ENCODE assay signal across 9 mouse cellular contexts in genomic region chr8:84183261-84184084, GRCm38 (mm10). TPM values are rescaled to one million over a fixed set of nuclear protein-coding genes. Genes with fewer than 3 reads are reported as not detected.
DNase-seq lines count a peak whose midpoint lies in the region; ATAC-seq and TF ChIP-seq lines count a peak whose summit lies in the region.
"Had no signal": no experiment of that assay in that cellular context is flagged by ENCODE, and none has a peak within 500 bp of the region (broad histone marks: within the 10 kb centered on the region; RNA-seq: fewer than 3 reads in every experiment).

No protein-coding gene starts in this region.

- TF ChIP-seq POLR2A in ES-Bruce4 (IDR thresholded peaks at IDR 0.05; ENCODE audit: insufficient read depth, low read length) = no peak

- H3K4me3 ChIP-seq in ES-Bruce4 (ENCODE audit: low read depth, low read length) = peak overlapping the region; percentile 75
- H3K4me3 ChIP-seq in hindbrain, embryonic 13.5 days = peak overlapping the region; percentile 70
- peak overlapping the region; percentile 84 for H3K4me3 ChIP-seq in lung, embryonic 16.5 days (ENCODE audit: low read length)
- peak overlapping the region; percentile 72 for H3K4me3 ChIP-seq in stomach, postnatal 0 days (ENCODE audit: low read depth, low read length)

- H3K9me3 ChIP-seq in ES-Bruce4 (replicated peaks; ENCODE audit: control insufficient read depth, insufficient read depth, low read length, poor library complexity, severe bottlenecking) = no peaks in the 10 kb centered on the region
- no peaks in the 10 kb centered on the region for H3K9me3 ChIP-seq in hindbrain, embryonic 13.5 days
- H3K9me3 ChIP-seq in lung, embryonic 16.5 days (ENCODE audit: control insufficient read depth, low read length) = peaks cover 2% of the 10 kb centered on the region; the same call in 1 of the 2 replicates
- H3K9me3 ChIP-seq in stomach, postnatal 0 days (ENCODE audit: control insufficient read depth, low read length) = no peaks in the 10 kb centered on the region

- TF ChIP-seq CTCF in ES-Bruce4 (IDR thresholded peaks at IDR 0.05; ENCODE audit: low read depth, low read length) = no peak
- no peak for TF ChIP-seq CTCF in stomach, postnatal 0 days (IDR thresholded peaks at IDR 0.05; ENCODE audit: low read depth)

- peak; percentile 45 for ATAC-seq in hindbrain, embryonic 13.5 days (ENCODE audit: low FRiP score)
- peak; percentile 27 for ATAC-seq in lung, embryonic 16.5 days (ENCODE audit: low read depth)
- peak; percentile 19; the same call in 1 of the 2 replicates for ATAC-seq in stomach, postnatal 0 days (ENCODE audit: low FRiP score, low TSS enrichment)

- peak; percentile 95 for DNase-seq in heart, adult 11 months
- DNase-seq in heart, adult 8-10 months (ENCODE audit: low spot score) = no peak
- peak; percentile 57 for DNase-seq in embryo, embryonic 9.5 days (ENCODE audit: extremely low spot score)
- peak; percentile 53 for DNase-seq in stomach, postnatal 0 days (ENCODE audit: low spot score)
- DNase-seq in layer of hippocampus, adult 9-10 months (ENCODE audit: low spot score) = no peak

- WGBS in hindbrain, embryonic 13.5 days = 2% methylated on average over 85 of the region's 87 CpGs
- under 1% methylated on average over 79 of the region's 87 CpGs for WGBS in lung, embryonic 16.5 days
- 1% methylated on average over 39 of the region's 87 CpGs for WGBS in stomach, postnatal 0 days

- no peak for TF ChIP-seq EP300 in ES-Bruce4 (IDR thresholded peaks at IDR 0.05; ENCODE audit: insufficient read depth, low read depth, low read length)
- TF ChIP-seq EP300 in stomach, postnatal 0 days (optimal IDR thresholded peaks at IDR 0.05) = no peak

- no peaks in the 10 kb centered on the region for H3K27me3 ChIP-seq in ES-Bruce4 (ENCODE audit: control insufficient read depth, insufficient read depth, low read length, poor library complexity, severe bottlenecking)
- peaks cover 9% of the 10 kb centered on the region for H3K27me3 ChIP-seq in hindbrain, embryonic 13.5 days
- H3K27me3 ChIP-seq in lung, embryonic 16.5 days (ENCODE audit: control insufficient read depth, insufficient read depth, low read depth, low read length) = no peaks in the 10 kb centered on the region
- H3K27me3 ChIP-seq in stomach, postnatal 0 days (ENCODE audit: control insufficient read depth, insufficient read depth, low read length) = no peaks in the 10 kb centered on the region

- H3K4me2 ChIP-seq in hindbrain, embryonic 13.5 days = peak overlapping the region; percentile 79
- peak overlapping the region; percentile 90 for H3K4me2 ChIP-seq in lung, embryonic 16.5 days (ENCODE audit: low read depth, low read length)
- H3K4me2 ChIP-seq in stomach, postnatal 0 days (replicated peaks; ENCODE audit: low read depth) = peak overlapping the region; percentile 95

- H3K27ac ChIP-seq in ES-Bruce4 (ENCODE audit: insufficient read depth, low read length) = no peak overlapping the region
- H3K27ac ChIP-seq in hindbrain, embryonic 13.5 days = peak overlapping the region; percentile 96
- peak overlapping the region; percentile 88 for H3K27ac ChIP-seq in lung, embryonic 16.5 days (ENCODE audit: low read length)
- H3K27ac ChIP-seq in stomach, postnatal 0 days (replicated peaks) = peak overlapping the region; percentile 67
- H3K27ac ChIP-seq: macrophage had no signal

- H3K36me3 ChIP-seq in ES-Bruce4 (ENCODE audit: control insufficient read depth, insufficient read depth, low read length, poor library complexity, severe bottlenecking) = no peaks in the 10 kb centered on the region
- peaks cover 5% of the 10 kb centered on the region; the same call in 1 of the 2 replicates for H3K36me3 ChIP-seq in hindbrain, embryonic 13.5 days
- H3K36me3 ChIP-seq in lung, embryonic 16.5 days (ENCODE audit: control insufficient read depth, insufficient read depth, low read length) = no peaks in the 10 kb centered on the region
- H3K36me3 ChIP-seq in stomach, postnatal 0 days (ENCODE audit: control insufficient read depth, insufficient read depth, low read length) = no peaks in the 10 kb centered on the region

- peaks cover 7% of the 10 kb centered on the region for H3K4me1 ChIP-seq in ES-Bruce4 (ENCODE audit: control insufficient read depth, insufficient read depth, low read length)
- peaks cover 66% of the 10 kb centered on the region for H3K4me1 ChIP-seq in hindbrain, embryonic 13.5 days (replicated peaks)
- peaks cover 35% of the 10 kb centered on the region for H3K4me1 ChIP-seq in lung, embryonic 16.5 days (replicated peaks; ENCODE audit: control insufficient read depth, insufficient read depth, low read length)
- H3K4me1 ChIP-seq in stomach, postnatal 0 days (replicated peaks; ENCODE audit: control insufficient read depth, insufficient read depth) = peaks cover 7% of the 10 kb centered on the region

- peak overlapping the region; percentile 98 for H3K9ac ChIP-seq in ES-Bruce4 (ENCODE audit: low read depth, poor library complexity, severe bottlenecking)
- peak overlapping the region; percentile 98 for H3K9ac ChIP-seq in hindbrain, embryonic 13.5 days
- peak overlapping the region; percentile 96 for H3K9ac ChIP-seq in lung, embryonic 16.5 days (ENCODE audit: low read length)
- peak overlapping the region; percentile 87 for H3K9ac ChIP-seq in stomach, postnatal 0 days (ENCODE audit: low read length)

RNA-seq across cellular contexts. Expression of gene Nanos3, which starts 1.5 kb away (rescaled TPM):
- total RNA-seq in heart, adult 8-10 months (2022) = 1 to 10 TPM in 3 of 4 experiments, under 1 TPM in 1; 0.98 to 1.7 (median 1.5) TPM
- polyA plus RNA-seq in ES-Bruce4 (2011; ENCODE audit: insufficient read depth, insufficient read length, low read depth, missing spikeins) = 3.0 and 4.3 TPM in 2 replicates
- polyA plus RNA-seq in hindbrain, embryonic 13.5 days (2015; fragmentation: Nextera tagmentation; extraction: Ambion mirVana) = 10.3 and 10.9 TPM in 2 replicates
- 1.2 and 3.5 TPM in 2 replicates for polyA plus RNA-seq in lung, embryonic 16.5 days (2015; fragmentation: Nextera tagmentation; extraction: Ambion mirVana)
- polyA plus RNA-seq in stomach, postnatal 0 days (2015; fragmentation: Nextera tagmentation; extraction: Ambion mirVana) = 2.0 and 4.4 TPM in 2 replicates
- polyA plus RNA-seq: macrophage had no signal

RNA-seq across cellular contexts. Expression of gene 4930432K21Rik, which starts 35.6 kb away (rescaled TPM):
- total RNA-seq in heart, adult 8-10 months (2022) = 1 to 10 TPM in 1 of 4 experiments, under 1 TPM in 3; 0.17 to 1.2 (median 0.31) TPM
- 3.8 and 4.7 TPM in 2 replicates for polyA plus RNA-seq in ES-Bruce4 (2011; ENCODE audit: insufficient read depth, insufficient read length, low read depth, missing spikeins)
- polyA plus RNA-seq in hindbrain, embryonic 13.5 days (2015; fragmentation: Nextera tagmentation; extraction: Ambion mirVana) = 1.9 and 2.9 TPM in 2 replicates
- polyA plus RNA-seq in lung, embryonic 16.5 days (2015; fragmentation: Nextera tagmentation; extraction: Ambion mirVana) = 1.5 and 2.0 TPM in 2 replicates
- polyA plus RNA-seq in stomach, postnatal 0 days (2015; fragmentation: Nextera tagmentation; extraction: Ambion mirVana) = 0.28 and 0.40 TPM in 2 replicates

RNA-seq across cellular contexts. Expression of gene Cc2d1a, which starts 35.7 kb away (rescaled TPM):
- 10 to 100 TPM; 10.9 to 14.6 (median 12.3) TPM for total RNA-seq in heart, adult 8-10 months (2022)
- polyA plus RNA-seq in ES-Bruce4 (2011; ENCODE audit: insufficient read depth, insufficient read length, low read depth, missing spikeins) = 18.0 and 27.2 TPM in 2 replicates
- polyA plus RNA-seq in hindbrain, embryonic 13.5 days (2015; fragmentation: Nextera tagmentation; extraction: Ambion mirVana) = 24.4 and 26.5 TPM in 2 replicates
- polyA plus RNA-seq in lung, embryonic 16.5 days (2015; fragmentation: Nextera tagmentation; extraction: Ambion mirVana) = 24.2 and 25.9 TPM in 2 replicates
- 15.8 and 17.5 TPM in 2 replicates for polyA plus RNA-seq in stomach, postnatal 0 days (2015; fragmentation: Nextera tagmentation; extraction: Ambion mirVana)

RNA-seq across cellular contexts. Expression of gene Zswim4, which starts 53.4 kb away (rescaled TPM):
- 1 to 10 TPM; 6.6 to 8.0 (median 7.2) TPM for total RNA-seq in heart, adult 8-10 months (2022)
- 14.8 and 15.4 TPM in 2 replicates for polyA plus RNA-seq in ES-Bruce4 (2011; ENCODE audit: insufficient read depth, insufficient read length, low read depth, missing spikeins)
- 38.5 and 39.1 TPM in 2 replicates for polyA plus RNA-seq in hindbrain, embryonic 13.5 days (2015; fragmentation: Nextera tagmentation; extraction: Ambion mirVana)
- 14.4 and 14.6 TPM in 2 replicates for polyA plus RNA-seq in lung, embryonic 16.5 days (2015; fragmentation: Nextera tagmentation; extraction: Ambion mirVana)
- polyA plus RNA-seq in stomach, postnatal 0 days (2015; fragmentation: Nextera tagmentation; extraction: Ambion mirVana) = 8.0 and 9.7 TPM in 2 replicates

RNA-seq across cellular contexts. Expression of gene Podnl1, which starts 57.7 kb away (rescaled TPM):
- total RNA-seq in heart, adult 8-10 months (2022) = under 1 TPM in 2 of 4 experiments, not detected in 2; 0.11 TPM
- polyA plus RNA-seq in ES-Bruce4 (2011; ENCODE audit: insufficient read depth, insufficient read length, low read depth, missing spikeins) = 0.33 TPM in 1 of 2 replicates, not detected in the other
- polyA plus RNA-seq in hindbrain, embryonic 13.5 days (2015; fragmentation: Nextera tagmentation; extraction: Ambion mirVana) = 0.48 and 0.52 TPM in 2 replicates
- polyA plus RNA-seq in lung, embryonic 16.5 days (2015; fragmentation: Nextera tagmentation; extraction: Ambion mirVana) = 0.34 and 0.41 TPM in 2 replicates
- polyA plus RNA-seq in stomach, postnatal 0 days (2015; fragmentation: Nextera tagmentation; extraction: Ambion mirVana) = 0.11 and 0.21 TPM in 2 replicates
- polyA plus RNA-seq: macrophage had no signal

Comparison
In these comparisons a context has a peak if more than half of its experiments do, and no peak if none do; other contexts are left out.
1. DNase-seq: peak in heart, adult 11 months (single experiment), embryo, embryonic 9.5 days (single experiment) and stomach, postnatal 0 days (single experiment); none in heart, adult 8-10 months (single experiment) and layer of hippocampus, adult 9-10 months (single experiment).
2. Peak in every context shown above with its lines, with median percentiles within 50 percentile points of each other: H3K4me3 ChIP-seq, H3K9ac ChIP-seq, ATAC-seq and H3K4me2 ChIP-seq.